Mouse (Mus musculus) urinary bladder, adult 2 months (tissue): ENCODE measurements around the gene Dpep1. TPM values are rescaled to one million over a fixed set of nuclear protein-coding genes. Genes with fewer than 3 reads are reported as not detected.

Experiments used
- DNase-seq: peaks from one replicate; pipeline ENCODE4 v3.0.0; 2022; ENCODE audit warnings: low spot score
- polyA plus RNA-seq: library from polyadenylated mRNA; depleted of rRNA; stranded (reverse); fragments of >200 nt; gene quantifications from 2 replicates; pipeline ENCODE4 v1.2.3, GENCODE M21; 2012; rRNA removed

Dpep1 gene
- polyA plus RNA-seq, 1 experiment: 56.5 TPM

GRCm38 (mm10) chr8:123248596-123248995 is 62.6 kb downstream of the Dpep1 start:
- no peak for DNase-seq

- DNase-seq: no peak
Measured at GRCm38 (mm10) chr8:123250940-123251339, 64.9 kb downstream of the Dpep1 start.

Other genes starting within 250 kb of the Dpep1 start
- 37.9 and 57.1 TPM in 2 replicates for gene Ankrd11, start 144.0 kb upstream of the Dpep1 start, polyA plus RNA-seq
- gene Spg7, start 123.3 kb upstream of the Dpep1 start, polyA plus RNA-seq: 56.0 and 63.5 TPM in 2 replicates
- 2,261 and 2,538 TPM in 2 replicates for gene Rpl13, start 83.9 kb upstream of the Dpep1 start, polyA plus RNA-seq
- gene Cpne7, start 68.9 kb upstream of the Dpep1 start, polyA plus RNA-seq: 4.7 and 4.9 TPM in 2 replicates
- gene Sult5a1, start 27.9 kb upstream of the Dpep1 start, polyA plus RNA-seq: 8.9 and 10.6 TPM in 2 replicates
- gene Chmp1a, start 26.5 kb downstream of the Dpep1 start, polyA plus RNA-seq: 109 and 119 TPM in 2 replicates
- gene Spata33, start 26.6 kb downstream of the Dpep1 start, polyA plus RNA-seq: 2.8 and 4.2 TPM in 2 replicates
- gene Cdk10, start 38.6 kb downstream of the Dpep1 start, polyA plus RNA-seq: 70.3 and 77.0 TPM in 2 replicates
- 4.3 and 4.8 TPM in 2 replicates for gene Spata2l, start 50.0 kb downstream of the Dpep1 start, polyA plus RNA-seq
- 20.6 and 21.3 TPM in 2 replicates for gene Zfp276, start 68.0 kb downstream of the Dpep1 start, polyA plus RNA-seq
- gene Vps9d1, start 68.1 kb downstream of the Dpep1 start, polyA plus RNA-seq: 30.2 and 36.2 TPM in 2 replicates
- gene Fanca, start 132.3 kb downstream of the Dpep1 start, polyA plus RNA-seq: 8.9 and 15.8 TPM in 2 replicates
- 4.8 and 5.3 TPM in 2 replicates for gene Spire2, start 146.5 kb downstream of the Dpep1 start, polyA plus RNA-seq
- gene Tcf25, start 187.5 kb downstream of the Dpep1 start, polyA plus RNA-seq: 193 TPM in 2 replicates
- not detected in 2 replicates for gene Mc1r, start 220.9 kb downstream of the Dpep1 start, polyA plus RNA-seq
- 3.6 and 3.7 TPM in 2 replicates for gene Tubb3, start 225.2 kb downstream of the Dpep1 start, polyA plus RNA-seq
- gene Def8, start 237.3 kb downstream of the Dpep1 start, polyA plus RNA-seq: 28.7 and 32.1 TPM in 2 replicates